Mouse (Mus musculus) ES-E14 (cell line): ENCODE data around the gene Nf2. TPM values are rescaled to one million over a fixed set of nuclear protein-coding genes. Genes with fewer than 3 reads are reported as not detected.

Source experiments
- DNase-seq: peaks from one replicate; pipeline ENCODE4 v3.0.0-alpha.2; 2013; ENCODE audit warnings: low read depth, low spot score
- H3K27ac ChIP-seq: 2 replicates; pipeline ENCODE4 v1.5.1; 2012; ENCODE audit warnings: low read depth, mild to moderate bottlenecking, low read length, moderate library complexity, mixed read lengths; ENCODE audit not compliant: poor library complexity, insufficient read depth, severe bottlenecking
- H3K36me3 ChIP-seq: 2 replicates; pipeline ENCODE4 v1.6.1; 2012; ENCODE audit warnings: mild to moderate bottlenecking, low read length, moderate library complexity, mixed read lengths; ENCODE audit not compliant: control insufficient read depth, poor library complexity, insufficient read depth, severe bottlenecking
- H3K4me1 ChIP-seq, 2 experiments: fragments of 150-350 bp in 1 of 2; sonication (generic) in 1 of 2; 2 replicates each; pipeline ENCODE4 v1.6.1; 2012; ENCODE audit warnings: low read length in 2 of 2, mild to moderate bottlenecking in 1 of 2, mixed read lengths in 1 of 2; ENCODE audit not compliant: control insufficient read depth in 2 of 2, insufficient read depth in 2 of 2, poor library complexity in 1 of 2
- H3K4me3 ChIP-seq, 2 experiments: fragments of 150-350 bp in 1 of 2; sonication (generic) in 1 of 2; 2 replicates each; pipeline ENCODE4 v1.5.1; 2012; ENCODE audit warnings: low read length in 2 of 2, low read depth in 1 of 2, mild to moderate bottlenecking in 1 of 2, mixed read lengths in 1 of 2; ENCODE audit not compliant: insufficient read depth in 1 of 2, poor library complexity in 1 of 2, severe bottlenecking in 1 of 2
- H3K9ac ChIP-seq: 2 replicates; pipeline ENCODE4 v1.6.1; 2012; ENCODE audit warnings: low read depth, mild to moderate bottlenecking, low read length, mixed read lengths; ENCODE audit not compliant: poor library complexity, insufficient read depth, severe bottlenecking
- H3K9me3 ChIP-seq: fragments of 150-350 bp; sonication (generic); 2 replicates; pipeline ENCODE4 v1.6.1; 2012; ENCODE audit warnings: low read depth, mild to moderate bottlenecking, low read length; ENCODE audit not compliant: control insufficient read depth, insufficient read depth
- CHD2 ChIP-seq: IDR thresholded peaks from 2 replicates; pipeline ENCODE4 v1.6.1; 2014; ENCODE audit warnings: mild to moderate bottlenecking, low read depth, low read length, inconsistent platforms
- HCFC1 ChIP-seq: IDR thresholded peaks from 2 replicates; pipeline ENCODE4 v1.6.1; 2012; ENCODE audit warnings: low read length, inconsistent platforms, borderline replicate concordance; ENCODE audit not compliant: insufficient read depth
- MAFK ChIP-seq: IDR thresholded peaks from 2 replicates; pipeline ENCODE4 v1.6.1; 2014; ENCODE audit warnings: mild to moderate bottlenecking, low read depth, low read length, inconsistent platforms; ENCODE audit not compliant: insufficient read depth
- ZC3H11A ChIP-seq: IDR thresholded peaks from 2 replicates; pipeline ENCODE4 v1.6.1; 2012; ENCODE audit warnings: low read depth, mild to moderate bottlenecking, inconsistent platforms, low read length, borderline replicate concordance
- ZNF384 ChIP-seq: IDR thresholded peaks from 2 replicates; pipeline ENCODE4 v1.6.1; 2012; ENCODE audit warnings: low read depth, low read length, inconsistent platforms
- in situ Hi-C, 2 experiments: fragments of 600-800 bp; cut with MboI; formaldehyde crosslinking; loops; one replicate each; pipeline ENCODE4 v1.15.1; 2025; ENCODE audit warnings: low sequenced_read_pairs in 2 of 2, inconsistent platforms in 1 of 2; ENCODE audit not compliant: unreplicated experiment in 2 of 2
- total RNA-seq: library from RNA; depleted of rRNA; stranded (reverse); fragments of 300-350 nt; gene quantifications from 2 replicates; pipeline ENCODE4 v1.2.3, GENCODE M21; 2012

Nf2 gene
- total RNA-seq, 1 experiment = 53.8 TPM

- in situ Hi-C loops = no loop called here
- TF ChIP-seq CHD2 (no peak), HCFC1 (no peak), ZC3H11A (no peak), ZNF384 (no peak), MAFK (no peak)
- H3K4me3 ChIP-seq = no peak overlapping the region
- no peak overlapping the region for H3K9ac ChIP-seq
- no peaks in the 10 kb centered on the region for H3K9me3 ChIP-seq
- no peak for DNase-seq
- H3K4me1 ChIP-seq = peaks cover 0 to 24% of the 10 kb centered on the region in 2 experiments; a peak in 2 of 4 replicates
- 0 out of 2 replicates have a peak, but pooled peaks cover 2% of the 10 kb centered on the region for H3K36me3 ChIP-seq
- H3K27ac ChIP-seq = no peak overlapping the region
Observed at GRCm38 (mm10) chr11:4764476-4764875, 84.9 kb downstream of the Nf2 start.

GRCm38 (mm10) chr11:4763631-4764030 lies 85.7 kb downstream of the Nf2 start:
- DNase-seq = peak; percentile 58
- Histone ChIP-seq H3K4me1 (peaks cover 0 to 24% of the 10 kb centered on the region in 2 experiments; a peak in 2 of 4 replicates), H3K9me3 (no peaks in the 10 kb centered on the region), H3K36me3 (no peaks in the 10 kb centered on the region), H3K4me3 (no peak overlapping the region), H3K9ac (no peak overlapping the region), H3K27ac (no peak overlapping the region)
- in situ Hi-C loops = no loop called here
- TF ChIP-seq MAFK = peak; percentile 82
- TF ChIP-seq ZNF384 = no peak
- TF ChIP-seq CHD2 = no peak
- TF ChIP-seq HCFC1 = no peak
- 0 out of 2 replicates have a peak, but pooled peaks have one; percentile 9 for TF ChIP-seq ZC3H11A

DNA sequence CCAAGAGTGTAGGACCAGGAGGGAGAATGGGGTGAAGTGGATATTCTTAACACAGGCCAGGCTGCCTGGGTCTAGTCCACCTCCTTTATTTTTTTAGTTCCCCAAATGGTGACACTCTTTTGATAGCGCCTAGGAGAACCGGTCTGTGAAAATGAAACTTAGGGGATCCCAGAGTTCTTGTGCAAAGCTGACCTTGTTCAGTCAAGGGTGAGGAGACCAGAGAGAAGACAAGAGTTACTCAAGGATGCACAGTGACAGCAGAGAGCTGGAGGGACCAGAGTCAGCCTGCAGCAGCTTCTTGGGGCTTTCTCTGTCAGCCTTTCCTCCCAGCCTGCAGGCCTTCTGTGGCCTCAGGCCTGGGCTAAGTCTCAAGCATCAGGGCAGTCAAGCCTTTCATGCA lies 86.8 kb downstream of the Nf2 start:
- no peak for TF ChIP-seq MAFK
- no peak for TF ChIP-seq ZNF384
- no peak for TF ChIP-seq CHD2
- TF ChIP-seq HCFC1 = no peak
- TF ChIP-seq ZC3H11A = no peak
- H3K4me1 ChIP-seq = peaks cover 0 to 22% of the 10 kb centered on the region in 2 experiments; a peak in 2 of 4 replicates
- in situ Hi-C loops = no loop called here
- H3K36me3 ChIP-seq = no peaks in the 10 kb centered on the region
- H3K27ac ChIP-seq = no peak overlapping the region
- no peak overlapping the region for H3K4me3 ChIP-seq
- no peak overlapping the region for H3K9ac ChIP-seq
- no peak for DNase-seq
- H3K9me3 ChIP-seq = no peaks in the 10 kb centered on the region

DNA sequence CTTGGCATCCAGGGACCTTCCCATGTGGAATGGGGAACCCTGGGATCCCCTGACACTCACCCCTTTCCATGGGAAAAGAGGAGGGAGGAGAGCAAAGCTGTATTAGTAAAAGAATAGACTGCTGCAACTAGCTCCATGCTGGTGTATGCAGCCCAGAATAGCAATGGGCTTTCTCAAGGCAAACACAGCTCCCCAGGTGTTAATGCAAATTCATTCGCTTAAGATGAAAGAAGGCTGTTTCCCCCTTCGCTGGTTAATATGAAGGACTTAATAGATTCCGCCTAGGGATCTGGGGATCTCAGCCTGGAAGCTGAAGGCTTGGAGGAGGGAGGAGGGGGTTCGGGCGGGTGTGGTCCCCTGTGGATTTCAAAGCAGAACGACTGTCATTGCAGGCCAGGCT lies 87.3 kb downstream of the Nf2 start:
- in situ Hi-C loops = no loop called here
- no peak for TF ChIP-seq MAFK
- TF ChIP-seq ZNF384 = no peak
- TF ChIP-seq ZC3H11A = no peak
- TF ChIP-seq CHD2 = no peak
- no peak for TF ChIP-seq HCFC1
- no peak for DNase-seq
- Histone ChIP-seq H3K9ac (no peak overlapping the region), H3K36me3 (no peaks in the 10 kb centered on the region), H3K27ac (no peak overlapping the region), H3K4me1 (peaks cover 2 to 21% of the 10 kb centered on the region in 2 experiments; a peak in 3 of 4 replicates), H3K9me3 (no peaks in the 10 kb centered on the region), H3K4me3 (no peak overlapping the region)
